Mouse (Mus musculus) midbrain, embryonic 15.5 days (tissue): Measurements from ENCODE around the gene Nkg7. TPM values are rescaled to one million over a fixed set of nuclear protein-coding genes. Genes with fewer than 3 reads are reported as not detected.

Source experiments
- ATAC-seq: fragments of 200-750 bp; cut with Nextera tagmentation; replicated peaks from 2 replicates; pipeline ENCODE4 v1.8.0; 2017; ENCODE audit warnings: moderate TSS enrichment
- H3K27ac ChIP-seq: fragments of 300-500 bp; sonication (generic); 2 replicates; pipeline ENCODE4 v1.5.1; 2015; ENCODE audit warnings: mild to moderate bottlenecking, inconsistent platforms
- H3K27me3 ChIP-seq: fragments of 300-500 bp; sonication (generic); replicated peaks from 2 replicates; pipeline ENCODE4 v1.6.1; 2015; ENCODE audit warnings: inconsistent platforms
- H3K36me3 ChIP-seq: fragments of 300-500 bp; sonication (generic); replicated peaks from 2 replicates; pipeline ENCODE4 v1.6.1; 2015; ENCODE audit warnings: inconsistent platforms
- H3K4me1 ChIP-seq: fragments of 300-500 bp; sonication (generic); 2 replicates; pipeline ENCODE4 v1.6.1; 2015; ENCODE audit warnings: inconsistent platforms
- H3K4me2 ChIP-seq: fragments of 300-500 bp; sonication (generic); 2 replicates; pipeline ENCODE4 v1.6.1; 2015; ENCODE audit warnings: inconsistent platforms, mild to moderate bottlenecking, moderate library complexity
- H3K4me3 ChIP-seq: fragments of 300-500 bp; sonication (generic); 2 replicates; pipeline ENCODE4 v1.5.1; 2015; ENCODE audit warnings: mild to moderate bottlenecking, inconsistent platforms
- H3K9ac ChIP-seq: fragments of 300-500 bp; sonication (generic); 2 replicates; pipeline ENCODE4 v1.6.1; 2015; ENCODE audit warnings: mild to moderate bottlenecking, inconsistent platforms
- H3K9me3 ChIP-seq: fragments of 300-500 bp; sonication (generic); 2 replicates; pipeline ENCODE4 v1.6.1; 2016; ENCODE audit warnings: inconsistent platforms
- WGBS: fragments of 180-500 bp; shearing (Covaris S2); methylation state at CpG from one replicate; pipeline ENCODE4 v1.1.7; 2015; ENCODE audit warnings: mixed read lengths; 5-methylcytosine and 5-hydroxymethylcytosine counted together
- microRNA-seq: library from miRNA; unstranded; fragments of <30 nt; microRNA quantifications from one replicate; pipeline ENCODE4, GENCODE M21; 2016
- polyA plus RNA-seq: library from polyadenylated mRNA; unstranded; fragments of >200 nt; fragmentation: Nextera tagmentation; extraction: Ambion mirVana; gene quantifications from 2 replicates; pipeline ENCODE4 v1.2.1, GENCODE M21; 2015

The Nkg7 gene
- polyA plus RNA-seq, 1 experiment from 2014 or later: 0.25 TPM

GRCm38 (mm10) chr7:43482090-43482716 lies 45.3 kb downstream of the Nkg7 start:
- Histone ChIP-seq H3K4me3 (no peak overlapping the region), H3K4me1 (peaks cover 16% of the 10 kb centered on the region), H3K4me2 (no peak overlapping the region), H3K36me3 (peaks cover 4% of the 10 kb centered on the region; the same call in 1 of the 2 replicates), H3K9me3 (no peaks in the 10 kb centered on the region), H3K9ac (no peak overlapping the region; the same call in 1 of the 2 replicates), H3K27me3 (peaks cover 16% of the 10 kb centered on the region), H3K27ac (no peak overlapping the region)
- peak; percentile 50 for ATAC-seq
- WGBS: 70% methylated on average over 8 of the region's 8 CpGs

- H3K27ac ChIP-seq: no peak overlapping the region
- H3K9ac ChIP-seq: peak overlapping the region; percentile 17; the same call in 1 of the 2 replicates
- no peaks in the 10 kb centered on the region for H3K9me3 ChIP-seq
- peaks cover 6% of the 10 kb centered on the region for H3K27me3 ChIP-seq
- H3K4me2 ChIP-seq: no peak overlapping the region
- H3K4me3 ChIP-seq: no peak overlapping the region
- WGBS: 25% methylated on average over 10 of the region's 10 CpGs
- peaks cover 23% of the 10 kb centered on the region for H3K4me1 ChIP-seq
- peaks cover 4% of the 10 kb centered on the region; the same call in 1 of the 2 replicates for H3K36me3 ChIP-seq
- ATAC-seq: no peak
These were observed 46.4 kb downstream of the Nkg7 start for GRCm38 (mm10) chr7:43483236-43483635.

Small RNAs within 50 kb of the gene (microRNA-seq; reads per million reads assigned to microRNA genes)
- 1.3 reads per million for gene Mir7051

Other genes with a start within 250 kb of the Nkg7 start
- 20.1 and 22.7 TPM in 2 replicates for gene Zfp715, start 123.8 kb upstream of the Nkg7 start, polyA plus RNA-seq
- 0.17 and 0.34 TPM in 2 replicates for gene Siglecf, start 85.7 kb upstream of the Nkg7 start, polyA plus RNA-seq
- gene Siglecg, start 28.9 kb upstream of the Nkg7 start, polyA plus RNA-seq: 0.05 TPM in 1 of 2 replicates, not detected in the other
- gene Lim2, start 9.4 kb upstream of the Nkg7 start, polyA plus RNA-seq: not detected in 2 replicates
- gene Cldnd2, start 3.7 kb downstream of the Nkg7 start, polyA plus RNA-seq: not detected in 2 replicates
- gene Etfb, start 7.0 kb downstream of the Nkg7 start, polyA plus RNA-seq: 117 and 130 TPM in 2 replicates
- not detected in 2 replicates for gene Gm45233, start 7.1 kb downstream of the Nkg7 start, polyA plus RNA-seq
- 15.6 and 16.0 TPM in 2 replicates for gene Vsig10l, start 26.1 kb downstream of the Nkg7 start, polyA plus RNA-seq
- gene Iglon5, start 53.0 kb downstream of the Nkg7 start, polyA plus RNA-seq: 9.7 and 10.0 TPM in 2 replicates
- 0.06 TPM in 1 of 2 replicates, not detected in the other for gene 4931406B18Rik, start 68.9 kb downstream of the Nkg7 start, polyA plus RNA-seq
- 0.41 and 0.95 TPM in 2 replicates for gene Cd33, start 107.4 kb downstream of the Nkg7 start, polyA plus RNA-seq
- 9.5 and 10.4 TPM in 2 replicates for gene Zfp658, start 125.2 kb downstream of the Nkg7 start, polyA plus RNA-seq
- 14.6 and 15.3 TPM in 2 replicates for gene Zfp719, start 142.5 kb downstream of the Nkg7 start, polyA plus RNA-seq
- 0.33 and 0.43 TPM in 2 replicates for gene Zfp819, start 170.1 kb downstream of the Nkg7 start, polyA plus RNA-seq
- not detected in 2 replicates for gene Ceacam18, start 197.6 kb downstream of the Nkg7 start, polyA plus RNA-seq
- 0.47 and 0.53 TPM in 2 replicates for gene Siglece, start 223.1 kb downstream of the Nkg7 start, polyA plus RNA-seq
- 27.6 and 33.8 TPM in 2 replicates for gene Ctu1, start 234.9 kb downstream of the Nkg7 start, polyA plus RNA-seq